Mouse (Mus musculus) embryonic facial prominence, embryonic 10.5 days (tissue): ENCODE results near the gene Elp5. TPM values are rescaled to one million over a fixed set of nuclear protein-coding genes. Genes with fewer than 3 reads are reported as not detected.
"Not testable (repeated sequence)": the region's sequence is repeated elsewhere in the genome, so short reads cannot be mapped to it uniquely, and the experiment has no call there.

Experiments
- DNase-seq: peaks from one replicate; pipeline ENCODE4 v3.0.0-alpha.2; 2017; ENCODE audit warnings: low spot score
- H3K27ac ChIP-seq: fragments of 300-500 bp; sonication (generic); replicated peaks from 2 replicates; pipeline ENCODE4 v1.5.1; 2016; ENCODE audit warnings: mild to moderate bottlenecking
- H3K27me3 ChIP-seq: fragments of 300-500 bp; sonication (generic); replicated peaks from 2 replicates; pipeline ENCODE4 v1.6.1; 2016; ENCODE audit warnings: low read depth, mild to moderate bottlenecking; ENCODE audit not compliant: poor library complexity, severe bottlenecking
- H3K36me3 ChIP-seq: fragments of 300-500 bp; sonication (generic); replicated peaks from 2 replicates; pipeline ENCODE4 v1.6.1; 2016; ENCODE audit warnings: mild to moderate bottlenecking, moderate library complexity
- H3K4me1 ChIP-seq: fragments of 300-500 bp; sonication (generic); 2 replicates; pipeline ENCODE4 v1.6.1; 2016
- H3K4me3 ChIP-seq: fragments of 300-500 bp; sonication (generic); 2 replicates; pipeline ENCODE4 v1.5.1; 2016; ENCODE audit warnings: mild to moderate bottlenecking, moderate library complexity
- H3K9me3 ChIP-seq: fragments of 300-500 bp; sonication (generic); 2 replicates; pipeline ENCODE4 v1.6.1; 2016; ENCODE audit warnings: mild to moderate bottlenecking
- WGBS: fragments of 180-500 bp; shearing (Covaris S2); methylation state at CpG from one replicate; pipeline ENCODE4 v1.1.7; 2016; 5-methylcytosine and 5-hydroxymethylcytosine counted together
- polyA plus RNA-seq: library from polyadenylated mRNA; unstranded; fragments of >200 nt; fragmentation: Nextera tagmentation; extraction: Ambion mirVana; gene quantifications from 2 replicates; pipeline ENCODE4 v1.2.1, GENCODE M21; 2016

Gene Elp5
- polyA plus RNA-seq, 1 experiment from 2014 or later = 157 TPM

GRCm38 (mm10) chr11:69961841-69962240 is 20.5 kb downstream of the Elp5 start:
- Histone ChIP-seq H3K36me3 (no peaks in the 10 kb centered on the region), H3K4me3 (no peak overlapping the region), H3K27ac (no peak overlapping the region), H3K9me3 (no peaks in the 10 kb centered on the region), H3K4me1 (peaks cover 17% of the 10 kb centered on the region), H3K27me3 (peaks cover 59% of the 10 kb centered on the region)
- DNase-seq = no peak
- 59% methylated on average over 5 of the region's 5 CpGs for WGBS

GRCm38 (mm10) chr11:69960616-69961015 is 21.7 kb downstream of the Elp5 start:
- H3K4me3 ChIP-seq = no peak overlapping the region
- peaks cover 6% of the 10 kb centered on the region for H3K4me1 ChIP-seq
- peaks cover 46% of the 10 kb centered on the region for H3K27me3 ChIP-seq
- no peaks in the 10 kb centered on the region for H3K9me3 ChIP-seq
- no peak overlapping the region for H3K27ac ChIP-seq
- 25% methylated on average over 5 of the region's 5 CpGs for WGBS
- DNase-seq = no peak
- no peaks in the 10 kb centered on the region for H3K36me3 ChIP-seq

- H3K4me1 ChIP-seq = no peaks in the 10 kb centered on the region
- no peak for DNase-seq
- no peak overlapping the region for H3K4me3 ChIP-seq
- no peak overlapping the region for H3K27ac ChIP-seq
- H3K27me3 ChIP-seq = peaks cover 10% of the 10 kb centered on the region
- no peaks in the 10 kb centered on the region for H3K36me3 ChIP-seq
- 83% methylated on average over 1 of the region's 1 CpGs for WGBS
- H3K9me3 ChIP-seq = no peaks in the 10 kb centered on the region
Observed at GRCm38 (mm10) chr11:69956218-69956617, 26.1 kb downstream of the Elp5 start.

GRCm38 (mm10) chr11:69955618-69956017 is 26.7 kb downstream of the Elp5 start:
- not testable (repeated sequence) for H3K4me3 ChIP-seq, DNase-seq, H3K4me1 ChIP-seq, H3K27me3 ChIP-seq, H3K27ac ChIP-seq, H3K36me3 ChIP-seq, H3K9me3 ChIP-seq
- WGBS = 80% methylated on average over 4 of the region's 4 CpGs

- Histone ChIP-seq H3K27ac (no peak overlapping the region), H3K4me3 (no peak overlapping the region), H3K36me3 (no peaks in the 10 kb centered on the region), H3K4me1 (peaks cover 10% of the 10 kb centered on the region), H3K27me3 (peaks cover 10% of the 10 kb centered on the region), H3K9me3 (no peaks in the 10 kb centered on the region)
- WGBS = 76% methylated on average over 11 of the region's 11 CpGs
- no peak for DNase-seq
Observed at GRCm38 (mm10) chr11:69953267-69953915, 28.9 kb downstream of the Elp5 start.

GRCm38 (mm10) chr11:69952274-69952673 is 30.0 kb downstream of the Elp5 start:
- WGBS = 49% methylated on average over 1 of the region's 1 CpGs
- no peak for DNase-seq
- peaks cover 19% of the 10 kb centered on the region for H3K4me1 ChIP-seq
- H3K27ac ChIP-seq = no peak overlapping the region
- peaks cover 10% of the 10 kb centered on the region for H3K27me3 ChIP-seq
- H3K36me3 ChIP-seq = no peaks in the 10 kb centered on the region
- no peak overlapping the region for H3K4me3 ChIP-seq
- H3K9me3 ChIP-seq = no peaks in the 10 kb centered on the region

- H3K27ac ChIP-seq = no peak overlapping the region
- H3K4me3 ChIP-seq = no peak overlapping the region
- no peak for DNase-seq
- peaks cover 10% of the 10 kb centered on the region for H3K27me3 ChIP-seq
- 43% methylated on average over 4 of the region's 4 CpGs for WGBS
- H3K4me1 ChIP-seq = peaks cover 32% of the 10 kb centered on the region
- H3K36me3 ChIP-seq = peaks cover 6% of the 10 kb centered on the region
- no peaks in the 10 kb centered on the region for H3K9me3 ChIP-seq
Observed at GRCm38 (mm10) chr11:69950807-69951459, 31.4 kb downstream of the Elp5 start.

- H3K4me1 ChIP-seq = peaks cover 34% of the 10 kb centered on the region
- H3K27me3 ChIP-seq = peaks cover 10% of the 10 kb centered on the region; the same call in 1 of the 2 replicates
- DNase-seq = peak; percentile 91
- peak overlapping the region; percentile 62 for H3K4me3 ChIP-seq
- 1% methylated on average over 14 of the region's 14 CpGs for WGBS
- H3K27ac ChIP-seq = peak overlapping the region; percentile 95
- peaks cover 28% of the 10 kb centered on the region for H3K36me3 ChIP-seq
- no peaks in the 10 kb centered on the region for H3K9me3 ChIP-seq
Observed at GRCm38 (mm10) chr11:69948763-69949150, 33.6 kb downstream of the Elp5 start.

GRCm38 (mm10) chr11:69948066-69948762 is 34.1 kb downstream of the Elp5 start, which contains the start of gene Slc2a4:
Gene Slc2a4 (minus strand): TSS chr11:69948188.
- WGBS = under 1% methylated on average over 34 of the region's 34 CpGs
- Histone ChIP-seq H3K9me3 (no peaks in the 10 kb centered on the region), H3K4me1 (peaks cover 34% of the 10 kb centered on the region), H3K4me3 (peak within 1 kb of the TSS; percentile 62), H3K36me3 (peaks cover 33% of the 10 kb centered on the region), H3K27me3 (peaks cover 10% of the 10 kb centered on the region; the same call in 1 of the 2 replicates), H3K27ac (peak within 1 kb of the TSS; percentile 95)
- DNase-seq = peak; percentile 99

GRCm38 (mm10) chr11:69947337-69948065 is 34.8 kb downstream of the Elp5 start:
- Histone ChIP-seq H3K36me3 (peaks cover 41% of the 10 kb centered on the region), H3K4me1 (peaks cover 34% of the 10 kb centered on the region), H3K9me3 (no peaks in the 10 kb centered on the region), H3K27ac (peak overlapping the region; percentile 95), H3K4me3 (peak overlapping the region; percentile 62), H3K27me3 (peaks cover 9% of the 10 kb centered on the region; the same call in 1 of the 2 replicates)
- WGBS = 3% methylated on average over 29 of the region's 29 CpGs
- DNase-seq = peak; percentile 78

- H3K9me3 ChIP-seq = no peaks in the 10 kb centered on the region
- peak overlapping the region; percentile 57; the same call in 1 of the 2 replicates for H3K27ac ChIP-seq
- H3K4me3 ChIP-seq = peak overlapping the region; percentile 62
- peaks cover 34% of the 10 kb centered on the region for H3K4me1 ChIP-seq
- 92% methylated on average over 18 of the region's 18 CpGs for WGBS
- peaks cover 52% of the 10 kb centered on the region for H3K36me3 ChIP-seq
- H3K27me3 ChIP-seq = peaks cover 3% of the 10 kb centered on the region; the same call in 1 of the 2 replicates
- DNase-seq = no peak
Observed at GRCm38 (mm10) chr11:69945997-69946891, 36.1 kb downstream of the Elp5 start.
